Mouse (Mus musculus): ENCODE results near the gene Stx8. TPM values are rescaled to one million over a fixed set of nuclear protein-coding genes. Genes with fewer than 3 reads are reported as not detected.

Gene Stx8
- polyA plus RNA-seq, 1 experiment: 8.7 TPM

DNA sequence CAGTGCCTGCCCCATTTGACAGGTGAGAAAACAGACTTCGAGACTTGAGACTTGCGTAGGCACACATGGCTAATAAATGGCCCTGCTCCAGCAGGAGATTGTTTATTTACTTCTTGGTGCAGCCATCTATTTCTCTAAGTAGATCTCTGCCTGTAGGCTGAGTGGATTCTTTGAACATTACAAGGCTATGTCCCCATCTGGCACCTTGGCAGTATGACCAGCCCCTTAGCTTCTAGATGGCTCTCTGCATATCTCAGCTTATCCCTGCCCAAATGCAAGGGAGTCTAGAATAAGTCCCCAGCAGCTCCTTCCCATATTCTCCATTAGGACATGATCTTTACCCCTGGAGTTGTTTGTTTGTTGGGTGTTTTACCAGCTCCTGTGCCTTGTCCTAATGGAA is 72.1 kb downstream of the Stx8 start:
- no peaks in the 10 kb centered on the region for H3K4me1 ChIP-seq (ENCODE audit: control insufficient read depth, insufficient read depth, low read length)
- no peak for DNase-seq
- 54% methylated on average over 2 of the region's 2 CpGs for WGBS
- H3K4me3 ChIP-seq (replicated peaks; ENCODE audit: extremely low read depth, low read depth, low read length): no peak overlapping the region
- no peak for TF ChIP-seq CTCF (IDR thresholded peaks at IDR 0.05; ENCODE audit: insufficient read depth, low read length)
- TF ChIP-seq POLR2A (IDR thresholded peaks at IDR 0.05; ENCODE audit: borderline replicate concordance, extremely low read depth, low read depth, low read length): no peak

DNA sequence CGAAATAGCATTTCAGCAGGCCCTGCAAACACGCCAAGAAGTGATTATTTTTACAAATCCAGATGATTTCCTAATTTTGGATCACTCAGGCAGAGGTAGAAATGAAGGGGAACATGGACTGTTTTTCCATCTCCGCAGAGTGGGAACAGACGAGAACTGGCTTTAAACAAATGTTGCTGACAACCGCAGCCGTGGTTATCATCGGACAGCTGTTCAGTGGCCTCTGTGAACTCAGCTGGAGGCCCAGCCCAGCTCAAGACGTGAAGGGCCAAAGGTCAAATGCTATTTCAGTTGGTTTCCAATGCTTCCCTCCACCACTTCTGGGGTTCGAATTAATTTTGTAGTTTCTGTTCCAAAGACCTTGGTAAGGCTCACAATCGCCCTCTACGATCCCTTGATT is 78.2 kb downstream of the Stx8 start:
- Histone ChIP-seq H3K4me3 (replicated peaks; ENCODE audit: extremely low read depth, low read depth, low read length) (no peak overlapping the region), H3K4me1 (ENCODE audit: control insufficient read depth, insufficient read depth, low read length) (no peaks in the 10 kb centered on the region)
- TF ChIP-seq POLR2A (IDR thresholded peaks at IDR 0.05; ENCODE audit: borderline replicate concordance, extremely low read depth, low read depth, low read length): no peak
- TF ChIP-seq CTCF (IDR thresholded peaks at IDR 0.05; ENCODE audit: insufficient read depth, low read length): no peak
- DNase-seq: no peak
- WGBS: 64% methylated on average over 11 of the region's 11 CpGs

DNA sequence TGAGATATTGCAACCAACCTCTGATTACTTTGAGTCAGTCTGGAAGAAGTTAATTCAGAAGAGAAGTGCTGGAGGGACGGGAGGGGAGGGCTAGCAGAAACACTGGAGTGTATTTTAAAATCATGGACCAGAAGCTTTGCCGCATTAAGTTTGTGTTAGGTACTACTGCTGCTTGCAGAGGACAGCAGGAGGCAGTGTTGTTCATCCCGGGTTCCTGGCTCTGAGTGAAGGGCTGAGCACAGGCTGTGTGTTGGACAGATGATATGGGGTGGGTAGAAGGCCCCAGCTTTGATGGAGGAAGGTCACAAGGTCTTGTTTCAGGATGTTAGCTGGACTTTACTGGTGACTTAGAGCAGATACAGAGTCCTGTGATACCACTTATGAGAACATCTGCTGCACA is 80.9 kb downstream of the Stx8 start:
- Histone ChIP-seq H3K4me1 (ENCODE audit: control insufficient read depth, insufficient read depth, low read length) (no peaks in the 10 kb centered on the region), H3K4me3 (replicated peaks; ENCODE audit: extremely low read depth, low read depth, low read length) (no peak overlapping the region)
- no peak for DNase-seq
- no peak for TF ChIP-seq POLR2A (IDR thresholded peaks at IDR 0.05; ENCODE audit: borderline replicate concordance, extremely low read depth, low read depth, low read length)
- TF ChIP-seq CTCF (IDR thresholded peaks at IDR 0.05; ENCODE audit: insufficient read depth, low read length): peak; percentile 62
- WGBS: 57% methylated on average over 3 of the region's 3 CpGs

DNA sequence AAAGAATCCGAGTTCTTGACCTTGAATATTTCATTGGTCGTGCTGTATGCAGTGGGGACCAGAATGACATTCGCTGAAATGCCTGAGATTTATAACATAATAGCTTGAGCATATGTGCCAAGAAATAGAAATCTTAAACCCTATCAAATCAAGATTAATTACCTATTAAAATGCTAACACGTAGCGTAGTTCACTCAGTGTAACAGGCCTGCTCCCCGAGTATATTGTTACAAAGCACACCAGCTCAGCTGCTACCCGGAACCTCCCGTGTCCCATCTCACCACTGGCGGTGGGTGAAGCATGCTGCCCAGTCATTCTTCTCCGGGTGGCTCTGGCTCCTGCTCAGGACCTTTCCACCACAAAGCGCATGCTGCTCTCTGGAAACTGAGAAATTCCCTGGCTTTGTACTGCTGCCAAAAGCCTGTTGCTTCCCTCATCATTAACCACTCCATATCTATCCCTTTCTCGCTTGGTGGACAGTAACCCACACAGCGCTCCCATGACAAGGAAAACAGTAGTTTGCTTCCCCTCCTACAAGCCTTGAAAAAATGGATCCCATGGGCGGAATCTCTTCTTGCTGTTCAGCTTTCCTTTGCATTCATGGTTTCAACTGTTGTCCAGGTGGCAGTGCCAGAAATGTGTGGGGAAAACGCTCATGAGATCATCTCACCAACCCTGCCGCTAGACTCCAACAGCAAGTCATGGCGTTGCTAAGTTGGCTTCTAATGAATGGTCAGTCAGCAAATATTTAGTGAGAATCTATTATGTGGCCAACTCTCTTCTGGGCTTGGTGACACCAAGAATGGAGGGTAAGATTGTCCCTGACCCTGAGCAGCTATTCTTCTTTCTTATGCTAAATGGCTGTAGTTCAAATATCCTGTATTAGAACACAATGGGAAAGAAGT is 83.5 kb downstream of the Stx8 start:
- DNase-seq: no peak
- no peaks in the 10 kb centered on the region for H3K4me1 ChIP-seq (ENCODE audit: control insufficient read depth, insufficient read depth, low read length)
- TF ChIP-seq CTCF (IDR thresholded peaks at IDR 0.05; ENCODE audit: insufficient read depth, low read length): no peak
- TF ChIP-seq POLR2A (IDR thresholded peaks at IDR 0.05; ENCODE audit: borderline replicate concordance, extremely low read depth, low read depth, low read length): no peak
- H3K4me3 ChIP-seq (replicated peaks; ENCODE audit: extremely low read depth, low read depth, low read length): no peak overlapping the region
- WGBS: 78% methylated on average over 17 of the region's 17 CpGs

DNA sequence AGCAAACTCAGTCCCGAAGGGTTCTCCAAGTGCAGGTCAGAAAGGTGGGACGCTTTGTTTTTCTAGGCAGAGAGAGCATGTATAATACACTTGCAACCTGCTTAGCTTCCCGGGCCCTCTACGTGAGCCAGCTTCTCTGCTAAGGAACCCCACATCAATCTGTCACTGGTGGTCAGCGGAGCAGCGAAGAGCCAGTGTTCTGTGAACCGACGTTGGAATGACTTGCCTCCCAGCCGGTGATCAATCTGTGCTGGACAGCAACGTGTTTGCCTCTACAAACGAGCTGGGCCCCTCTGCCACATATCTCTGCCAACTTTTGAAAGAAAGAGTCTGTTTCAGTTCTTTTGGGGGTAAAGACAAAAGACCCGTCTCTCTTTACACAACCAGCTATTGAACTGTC is 84.7 kb downstream of the Stx8 start:
- 62% methylated on average over 12 of the region's 12 CpGs for WGBS
- Histone ChIP-seq H3K4me1 (ENCODE audit: control insufficient read depth, insufficient read depth, low read length) (no peaks in the 10 kb centered on the region), H3K4me3 (replicated peaks; ENCODE audit: extremely low read depth, low read depth, low read length) (no peak overlapping the region)
- no peak for TF ChIP-seq CTCF (IDR thresholded peaks at IDR 0.05; ENCODE audit: insufficient read depth, low read length)
- no peak for TF ChIP-seq POLR2A (IDR thresholded peaks at IDR 0.05; ENCODE audit: borderline replicate concordance, extremely low read depth, low read depth, low read length)
- no peak for DNase-seq

DNA sequence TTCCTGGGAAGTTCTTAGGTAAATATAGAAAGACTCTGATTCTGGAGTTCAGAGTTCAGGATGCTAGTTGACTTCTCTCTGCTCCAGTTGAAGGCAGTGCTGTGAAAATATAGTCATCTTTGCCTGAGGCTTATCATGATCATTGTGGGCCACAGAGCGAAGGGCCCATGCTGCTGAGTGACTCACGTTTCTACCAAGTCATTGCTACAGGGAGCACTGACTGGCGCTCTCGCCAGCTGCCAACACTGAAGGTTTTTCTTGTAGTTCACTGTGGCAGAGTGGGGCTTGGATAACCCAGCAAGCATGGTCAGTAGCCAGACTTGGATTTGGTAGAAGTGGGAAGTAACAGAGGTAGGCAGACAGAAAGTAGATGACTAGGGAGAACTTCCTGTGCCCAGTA is 85.3 kb downstream of the Stx8 start:
- WGBS: 92% methylated on average over 4 of the region's 4 CpGs

DNA sequence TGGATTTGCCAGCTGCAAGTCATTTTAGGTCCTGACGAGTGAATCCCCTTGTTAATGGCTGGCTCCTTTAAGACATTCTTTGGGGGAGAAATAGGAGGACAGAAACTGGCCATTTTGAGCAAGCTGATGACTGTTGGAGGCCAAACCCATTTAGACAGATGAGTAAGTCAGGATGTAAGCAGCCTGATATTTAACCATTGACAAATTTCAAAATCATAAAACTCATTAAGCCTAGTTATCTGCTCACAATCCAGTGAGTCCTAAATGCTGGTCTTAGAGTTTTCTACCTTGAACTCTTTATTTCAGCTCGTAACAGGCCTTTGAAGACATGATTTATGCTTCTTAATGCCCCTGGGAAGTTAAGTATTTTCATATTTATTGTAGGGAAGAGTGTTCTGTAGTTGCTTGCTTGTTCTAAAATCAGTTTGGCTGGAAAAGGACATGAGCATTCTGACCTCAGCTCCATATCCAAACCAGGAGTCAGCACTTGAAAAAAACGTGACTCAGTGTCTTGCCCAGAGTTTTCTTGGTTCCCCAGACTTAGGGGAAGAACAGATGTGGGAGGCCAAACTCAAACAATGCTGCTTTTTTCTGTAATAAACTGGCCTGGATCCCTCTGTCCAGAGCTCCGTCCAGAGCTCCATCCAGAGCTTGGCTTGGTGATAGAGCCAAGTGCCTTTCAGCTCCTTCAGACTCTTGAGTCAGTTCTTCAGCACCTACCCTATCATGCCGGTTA is 92.6 kb downstream of the Stx8 start:
- DNase-seq: no peak
- WGBS: 69% methylated on average over 5 of the region's 5 CpGs
- Histone ChIP-seq H3K4me1 (ENCODE audit: control insufficient read depth, insufficient read depth, low read length) (no peaks in the 10 kb centered on the region; the same call in none of the 2 replicates), H3K4me3 (replicated peaks; ENCODE audit: extremely low read depth, low read depth, low read length) (no peak overlapping the region)
- no peak for TF ChIP-seq CTCF (IDR thresholded peaks at IDR 0.05; ENCODE audit: insufficient read depth, low read length)
- no peak for TF ChIP-seq POLR2A (IDR thresholded peaks at IDR 0.05; ENCODE audit: borderline replicate concordance, extremely low read depth, low read depth, low read length)

More for the DNA sequence above, 85.3 kb downstream of the Stx8 start:
- Histone ChIP-seq H3K4me1 (ENCODE audit: control insufficient read depth, insufficient read depth, low read length) (no peaks in the 10 kb centered on the region), H3K4me3 (replicated peaks; ENCODE audit: extremely low read depth, low read depth, low read length) (no peak overlapping the region)
- no peak for DNase-seq
- TF ChIP-seq CTCF (IDR thresholded peaks at IDR 0.05; ENCODE audit: insufficient read depth, low read length) (no peak), POLR2A (IDR thresholded peaks at IDR 0.05; ENCODE audit: borderline replicate concordance, extremely low read depth, low read depth, low read length) (no peak)

DNA sequence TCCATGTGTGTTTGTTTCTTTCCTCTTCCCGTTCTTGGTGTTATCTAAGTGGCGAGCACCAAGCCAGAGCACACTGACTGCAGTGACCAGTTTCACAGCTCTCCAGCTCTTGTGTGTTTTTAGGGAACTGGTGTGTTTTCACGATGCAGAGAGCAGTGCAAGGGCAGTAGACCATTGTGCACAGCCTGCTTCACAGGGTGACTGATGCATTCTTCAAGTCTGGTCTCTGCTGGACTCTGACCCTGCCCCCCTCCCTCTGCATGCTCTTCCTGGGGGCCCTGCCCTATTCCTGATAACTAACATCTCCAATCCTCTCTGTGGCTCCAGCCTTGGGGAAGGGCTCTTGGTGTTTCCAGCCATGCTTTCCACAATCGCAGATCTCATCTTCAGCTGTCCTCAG is 94.7 kb downstream of the Stx8 start:
- WGBS: 68% methylated on average over 4 of the region's 4 CpGs
- Histone ChIP-seq H3K4me3 (replicated peaks; ENCODE audit: extremely low read depth, low read depth, low read length) (no peak overlapping the region), H3K4me1 (ENCODE audit: control insufficient read depth, insufficient read depth, low read length) (no peaks in the 10 kb centered on the region; the same call in none of the 2 replicates)
- no peak for TF ChIP-seq CTCF (IDR thresholded peaks at IDR 0.05; ENCODE audit: insufficient read depth, low read length)
- no peak for TF ChIP-seq POLR2A (IDR thresholded peaks at IDR 0.05; ENCODE audit: borderline replicate concordance, extremely low read depth, low read depth, low read length)
- DNase-seq: no peak

DNA sequence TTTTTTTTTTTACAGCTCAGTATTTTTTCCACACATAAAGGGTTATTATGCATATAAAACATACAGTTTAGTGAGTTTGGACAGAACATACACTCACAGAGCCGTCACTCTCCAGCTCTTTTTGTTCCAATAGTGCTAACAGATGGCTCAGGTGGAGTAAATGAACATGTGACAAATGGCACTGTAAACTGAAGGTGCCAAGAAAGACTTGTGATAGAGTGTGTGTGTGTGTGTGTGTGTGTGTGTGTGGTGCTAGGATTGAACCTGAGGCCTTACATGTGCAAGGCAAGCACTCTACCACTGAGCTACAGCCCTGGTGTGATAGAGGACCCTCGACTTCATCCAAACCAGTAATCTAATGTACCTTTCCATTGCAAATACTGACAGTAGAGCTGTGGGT is 96.1 kb downstream of the Stx8 start:
- TF ChIP-seq POLR2A (IDR thresholded peaks at IDR 0.05; ENCODE audit: borderline replicate concordance, extremely low read depth, low read depth, low read length): no peak
- no peak for TF ChIP-seq CTCF (IDR thresholded peaks at IDR 0.05; ENCODE audit: insufficient read depth, low read length)
- H3K4me1 ChIP-seq (ENCODE audit: control insufficient read depth, insufficient read depth, low read length): no peaks in the 10 kb centered on the region; the same call in none of the 2 replicates
- WGBS: 86% methylated on average over 2 of the region's 2 CpGs
- DNase-seq: no peak
- H3K4me3 ChIP-seq (replicated peaks; ENCODE audit: extremely low read depth, low read depth, low read length): no peak overlapping the region
